Mouse (Mus musculus) midbrain, postnatal 0 days (tissue): Measurements from ENCODE around the gene Slc7a6. TPM values are rescaled to one million over a fixed set of nuclear protein-coding genes. Genes with fewer than 3 reads are reported as not detected.
A peak's percentile ranks its signal among the peaks of the same experiment; 100 is the strongest.

Source experiments
- ATAC-seq: fragments of 200-750 bp; cut with Nextera tagmentation; 2 replicates; pipeline ENCODE4 v1.8.0; 2017; ENCODE audit warnings: moderate number of reproducible peaks, mild to moderate bottlenecking, moderate TSS enrichment, moderate library complexity; ENCODE audit not compliant: low FRiP score
- DNase-seq: peaks from one replicate; pipeline ENCODE4 v3.0.0-alpha.2; 2015; ENCODE audit warnings: low spot score
- H3K27ac ChIP-seq: fragments of 300-500 bp; sonication (generic); 2 replicates; pipeline ENCODE4 v1.5.1; 2014; ENCODE audit warnings: low read depth, mild to moderate bottlenecking, low read length, mixed read lengths
- H3K27me3 ChIP-seq: fragments of 300-500 bp; sonication (generic); 2 replicates; pipeline ENCODE4 v1.6.1; 2014; ENCODE audit warnings: low read length, control low read depth, mixed read lengths; ENCODE audit not compliant: insufficient read depth
- H3K36me3 ChIP-seq: fragments of 300-500 bp; sonication (generic); 2 replicates; pipeline ENCODE4 v1.6.1; 2014; ENCODE audit warnings: low read length, control low read depth, mixed read lengths; ENCODE audit not compliant: insufficient read depth
- H3K4me1 ChIP-seq: fragments of 300-500 bp; sonication (generic); 2 replicates; pipeline ENCODE4 v1.6.1; 2014; ENCODE audit warnings: mild to moderate bottlenecking, control low read depth, antibody characterized with exemption, low read length, mixed read lengths; ENCODE audit not compliant: insufficient read depth
- H3K4me2 ChIP-seq: fragments of 300-500 bp; sonication (generic); 2 replicates; pipeline ENCODE4 v1.6.1; 2014; ENCODE audit warnings: low read depth, mild to moderate bottlenecking, low read length, mixed read lengths; ENCODE audit not compliant: poor library complexity, severe bottlenecking
- H3K4me3 ChIP-seq: fragments of 300-500 bp; sonication (generic); 2 replicates; pipeline ENCODE4 v1.5.1; 2014; ENCODE audit warnings: low read depth, mild to moderate bottlenecking, low read length, moderate library complexity
- H3K9ac ChIP-seq: fragments of 300-500 bp; sonication (generic); replicated peaks from 2 replicates; pipeline ENCODE4 v1.6.1; 2014; ENCODE audit warnings: mild to moderate bottlenecking, low read length, moderate library complexity, mixed read lengths; ENCODE audit not compliant: poor library complexity, severe bottlenecking
- H3K9me3 ChIP-seq: fragments of 300-500 bp; sonication (generic); 2 replicates; pipeline ENCODE4 v1.6.1; 2016; ENCODE audit warnings: low read length, control low read depth
- CTCF ChIP-seq: IDR thresholded peaks from 2 replicates; pipeline ENCODE4 v1.5.1; 2016; ENCODE audit warnings: antibody characterized with exemption, mild to moderate bottlenecking
- WGBS: fragments of 180-500 bp; shearing (Covaris S2); extraction: QIAGEN DNeasy Blood & Tissue Kit; methylation state at CpG from one replicate; pipeline ENCODE4 v1.1.7; 2014; 5-methylcytosine and 5-hydroxymethylcytosine counted together
- polyA plus RNA-seq: library from polyadenylated mRNA; unstranded; fragments of >200 nt; fragmentation: Nextera tagmentation; extraction: Ambion mirVana; gene quantifications from 2 replicates; pipeline ENCODE4 v1.2.1, GENCODE M21; 2015
- total RNA-seq: library from RNA; depleted of rRNA; stranded (reverse); fragments of >200 nt; gene quantifications from 2 replicates; pipeline ENCODE4 v1.2.3, GENCODE M21; 2014; rRNA removed

The Slc7a6 gene
- total RNA-seq (37.1 and 44.3 TPM in 2 replicates), polyA plus RNA-seq (40.2 and 41.7 TPM in 2 replicates)

GRCm38 (mm10) chr8:106168356-106169016 is at the start of gene Slc7a6:
Slc7a6 (plus strand) TSS chr8:106168857.
- DNase-seq (peak; percentile 79), ATAC-seq (peak; percentile 87)
- TF ChIP-seq CTCF, result no peak; the same call in 1 of the 2 replicates
- Histone ChIP-seq H3K9me3 (no peaks in the 10 kb centered on the region), H3K36me3 (peaks cover 10% of the 10 kb centered on the region), H3K4me3 (peak within 1 kb of the TSS; percentile 76), H3K4me1 (no peaks in the 10 kb centered on the region), H3K4me2 (peak within 1 kb of the TSS; percentile 93), H3K27ac (peak within 1 kb of the TSS; percentile 91), H3K9ac (peak within 1 kb of the TSS; percentile 80), H3K27me3 (no peaks in the 10 kb centered on the region)
- WGBS, result under 1% methylated on average over 47 of the region's 59 CpGs

- H3K9ac ChIP-seq, result no peak overlapping the region
- ATAC-seq, result no peak
- H3K27me3 ChIP-seq, result no peaks in the 10 kb centered on the region
- WGBS, result 80% methylated on average over 3 of the region's 3 CpGs
- H3K4me1 ChIP-seq, result no peaks in the 10 kb centered on the region
- H3K27ac ChIP-seq, result no peak overlapping the region
- H3K4me2 ChIP-seq, result no peak overlapping the region
- DNase-seq, result no peak
- H3K36me3 ChIP-seq, result no peaks in the 10 kb centered on the region; the same call in 1 of the 2 replicates
- no peak for TF ChIP-seq CTCF
- H3K4me3 ChIP-seq, result no peak overlapping the region
- H3K9me3 ChIP-seq, result no peaks in the 10 kb centered on the region
These were observed 45.2 kb upstream of the Slc7a6 start for GRCm38 (mm10) chr8:106123443-106123842.

GRCm38 (mm10) chr8:106126055-106126454 is 42.6 kb upstream of the Slc7a6 start:
- ATAC-seq (no peak), DNase-seq (no peak)
- Histone ChIP-seq H3K27me3 (no peaks in the 10 kb centered on the region), H3K4me2 (no peak overlapping the region), H3K9me3 (no peaks in the 10 kb centered on the region), H3K36me3 (peaks cover 9% of the 10 kb centered on the region), H3K9ac (no peak overlapping the region), H3K27ac (no peak overlapping the region), H3K4me3 (no peak overlapping the region), H3K4me1 (no peaks in the 10 kb centered on the region)
- TF ChIP-seq CTCF, result no peak
- 100% methylated on average over 1 of the region's 1 CpGs for WGBS

- no peak overlapping the region for H3K9ac ChIP-seq
- no peaks in the 10 kb centered on the region for H3K9me3 ChIP-seq
- ATAC-seq, result no peak
- DNase-seq, result no peak
- TF ChIP-seq CTCF, result 0 out of 2 replicates have a peak, but pooled peaks have one; percentile 6
- no peak overlapping the region for H3K4me3 ChIP-seq
- H3K36me3 ChIP-seq, result peaks cover 13% of the 10 kb centered on the region
- WGBS, result 78% methylated on average over 3 of the region's 3 CpGs
- H3K4me1 ChIP-seq, result no peaks in the 10 kb centered on the region
- H3K27me3 ChIP-seq, result no peaks in the 10 kb centered on the region
- H3K4me2 ChIP-seq, result no peak overlapping the region
- no peak overlapping the region for H3K27ac ChIP-seq
These were observed 41.6 kb upstream of the Slc7a6 start for GRCm38 (mm10) chr8:106127054-106127453.

- no peak overlapping the region for H3K9ac ChIP-seq
- WGBS, result 89% methylated on average over 10 of the region's 10 CpGs
These were observed 40.7 kb upstream of the Slc7a6 start for GRCm38 (mm10) chr8:106127882-106128410.

GRCm38 (mm10) chr8:106129232-106129930 is 39.3 kb upstream of the Slc7a6 start:
- no peaks in the 10 kb centered on the region for H3K9me3 ChIP-seq

More at GRCm38 (mm10) chr8:106127882-106128410, 40.7 kb upstream of the Slc7a6 start:
- TF ChIP-seq CTCF, result no peak
- Histone ChIP-seq H3K4me1 (no peaks in the 10 kb centered on the region), H3K27ac (no peak overlapping the region), H3K36me3 (peaks cover 17% of the 10 kb centered on the region), H3K27me3 (no peaks in the 10 kb centered on the region), H3K4me3 (no peak overlapping the region), H3K4me2 (no peak overlapping the region), H3K9me3 (no peaks in the 10 kb centered on the region)
- ATAC-seq (no peak), DNase-seq (no peak)

More at GRCm38 (mm10) chr8:106129232-106129930, 39.3 kb upstream of the Slc7a6 start:
- Histone ChIP-seq H3K9ac (no peak overlapping the region), H3K36me3 (peaks cover 17% of the 10 kb centered on the region), H3K4me2 (no peak overlapping the region), H3K27ac (no peak overlapping the region), H3K4me1 (no peaks in the 10 kb centered on the region), H3K4me3 (no peak overlapping the region), H3K27me3 (peaks cover 5% of the 10 kb centered on the region)
- no peak for ATAC-seq
- no peak for DNase-seq
- no peak for TF ChIP-seq CTCF
